Mouse (Mus musculus) kidney, adult 2 months (tissue): ENCODE data around the gene Erich3. TPM values are rescaled to one million over a fixed set of nuclear protein-coding genes. Genes with fewer than 3 reads are reported as not detected.

Experiments
- DNase-seq: peaks from one replicate; pipeline ENCODE4 v3.0.0; 2021
- H3K27ac ChIP-seq: fragments of 200-500 bp; 2 replicates; pipeline ENCODE4 v1.5.1; 2012; ENCODE audit warnings: low read depth, low read length, control low read depth, inconsistent platforms; ENCODE audit not compliant: insufficient read depth
- H3K27me3 ChIP-seq: fragments of 200-500 bp; replicated peaks from 2 replicates; pipeline ENCODE4 v1.6.1; 2012; ENCODE audit warnings: mild to moderate bottlenecking, moderate library complexity, low read length, inconsistent platforms; ENCODE audit not compliant: control insufficient read depth, insufficient read depth
- H3K36me3 ChIP-seq: fragments of 200-500 bp; 2 replicates; pipeline ENCODE4 v1.6.1; 2012; ENCODE audit warnings: mild to moderate bottlenecking, moderate library complexity, low read length, inconsistent platforms; ENCODE audit not compliant: control insufficient read depth, insufficient read depth
- H3K4me1 ChIP-seq: fragments of 200-500 bp; 2 replicates; pipeline ENCODE4 v1.6.1; 2011; ENCODE audit warnings: low read length; ENCODE audit not compliant: control insufficient read depth, insufficient read depth
- H3K4me3 ChIP-seq: fragments of 200-500 bp; 2 replicates; pipeline ENCODE4 v1.5.1; 2011; ENCODE audit warnings: mild to moderate bottlenecking, low read depth, low read length, control low read depth; ENCODE audit not compliant: insufficient read depth
- CTCF ChIP-seq: fragments of 200-500 bp; conservative IDR thresholded peaks from 2 replicates; pipeline ENCODE4 v1.5.1; 2011; ENCODE audit warnings: low read depth, mild to moderate bottlenecking, control low read depth, low read length, moderate library complexity, mixed read lengths; ENCODE audit not compliant: insufficient read depth, insufficient read length
- POLR2A ChIP-seq: fragments of 200-500 bp; IDR thresholded peaks from one replicate; pipeline ENCODE4 v1.6.1; 2011; ENCODE audit warnings: low read depth, low read length, control low read depth
- WGBS: fragments of 180-500 bp; shearing (Covaris S2); methylation state at CpG from one replicate; pipeline ENCODE4 v1.1.7; 2018; 5-methylcytosine and 5-hydroxymethylcytosine counted together
- polyA plus RNA-seq: library from polyadenylated mRNA; depleted of rRNA; stranded (reverse); fragments of >200 nt; gene quantifications from 2 replicates; pipeline ENCODE4 v1.2.3, GENCODE M21; 2012

The Erich3 gene
- polyA plus RNA-seq, 1 experiment, result 0.19 TPM

DNA sequence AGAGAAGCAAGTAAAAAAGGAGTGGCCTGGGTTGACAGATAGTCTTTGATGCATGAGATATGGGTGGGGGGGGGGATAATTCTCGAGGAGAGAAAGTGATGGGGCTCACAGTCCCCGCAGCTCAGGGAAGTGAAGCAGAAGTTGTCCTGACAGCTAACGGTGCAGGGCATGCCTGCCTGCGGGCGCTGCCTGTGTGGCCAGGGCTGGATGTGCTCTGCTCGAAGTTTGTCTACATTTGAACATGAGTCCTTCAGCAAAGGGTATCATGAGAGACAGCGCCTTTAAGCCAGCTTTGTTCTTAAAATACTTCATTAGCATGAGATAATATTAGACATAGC lies 16.2 kb upstream of the Erich3 start:
- DNase-seq, result no peak
- H3K4me3 ChIP-seq, result no peak overlapping the region
- H3K4me1 ChIP-seq, result no peaks in the 10 kb centered on the region
- H3K27me3 ChIP-seq, result no peaks in the 10 kb centered on the region
- 56% methylated on average over 7 of the region's 7 CpGs for WGBS
- no peak overlapping the region for H3K27ac ChIP-seq
- H3K36me3 ChIP-seq, result no peaks in the 10 kb centered on the region
- TF ChIP-seq POLR2A, result no peak
- TF ChIP-seq CTCF, result no peak

DNA sequence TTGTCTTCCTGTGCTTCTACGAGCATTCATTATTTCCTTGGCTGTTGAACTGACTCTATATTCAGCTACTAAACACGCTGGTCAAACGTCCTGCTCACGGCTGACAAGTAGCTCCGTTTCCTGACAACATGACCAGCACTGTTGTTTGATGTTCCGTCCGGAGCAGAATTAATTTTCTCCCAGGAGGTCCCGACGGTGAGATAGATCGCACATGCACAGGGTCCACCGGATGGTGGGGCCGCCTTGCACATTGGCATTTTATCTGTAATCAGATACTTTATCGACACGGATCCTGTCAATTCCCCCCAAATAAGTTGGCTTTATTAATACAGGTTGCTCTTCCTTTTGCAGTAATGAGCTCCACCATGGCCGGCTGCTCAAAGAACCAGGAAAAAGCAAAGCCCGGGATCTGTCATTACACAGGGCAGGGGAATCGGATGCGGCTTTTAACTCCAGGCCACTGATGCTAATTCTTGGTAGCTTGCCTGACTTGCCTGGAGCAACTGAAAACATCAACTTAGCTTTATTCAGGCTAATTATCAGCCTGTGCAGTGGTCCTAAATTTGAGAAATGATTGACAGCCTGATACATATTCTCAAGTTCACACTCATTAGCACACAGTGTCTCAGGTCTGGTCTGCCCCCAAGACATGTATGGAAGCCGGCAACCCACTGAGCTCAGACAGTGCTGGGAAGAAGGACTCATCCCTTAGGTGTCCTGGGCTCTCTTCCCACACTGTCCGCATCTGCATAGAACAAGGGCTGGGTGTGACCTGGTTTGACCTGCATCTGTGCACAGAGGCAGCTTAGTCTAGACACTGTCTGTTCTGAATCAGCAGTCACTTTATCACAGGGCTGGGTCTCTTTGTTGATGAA lies 14.0 kb upstream of the Erich3 start:
- H3K27me3 ChIP-seq, result no peaks in the 10 kb centered on the region
- H3K4me1 ChIP-seq, result no peaks in the 10 kb centered on the region
- 58% methylated on average over 20 of the region's 20 CpGs for WGBS
- TF ChIP-seq POLR2A, result no peak
- TF ChIP-seq CTCF, result no peak
- H3K36me3 ChIP-seq, result no peaks in the 10 kb centered on the region
- no peak overlapping the region for H3K4me3 ChIP-seq
- H3K27ac ChIP-seq, result no peak overlapping the region
- DNase-seq, result no peak

DNA sequence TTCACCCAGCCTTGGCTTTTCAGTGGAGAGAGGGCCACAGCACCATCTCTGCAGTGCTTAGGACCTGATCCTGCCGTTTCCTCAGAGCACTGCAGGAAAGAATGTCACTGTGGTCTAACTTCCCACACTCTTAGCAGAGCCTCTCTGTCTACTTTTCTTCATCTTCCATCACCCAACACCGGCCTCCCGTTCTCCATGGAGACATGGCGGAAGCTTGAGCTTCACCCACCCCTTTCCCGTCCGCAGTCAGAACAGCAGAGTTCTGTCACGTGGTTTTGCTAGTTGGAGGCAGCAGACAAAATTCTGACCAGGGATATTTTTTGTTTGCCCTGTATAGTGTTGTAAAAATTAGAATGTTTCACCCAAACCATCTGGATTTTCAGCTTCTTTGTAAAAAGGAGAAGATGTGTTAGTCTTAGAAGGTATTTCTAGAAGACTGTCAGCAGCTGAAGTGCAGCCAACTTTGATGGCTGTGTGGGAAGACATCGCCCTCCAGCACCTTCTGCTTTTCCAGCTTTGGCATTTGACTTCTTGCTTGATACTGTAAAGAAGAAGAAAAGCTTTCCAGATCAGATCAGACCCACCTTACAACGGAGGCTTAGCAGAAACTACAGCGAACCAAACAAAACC lies 12.4 kb upstream of the Erich3 start:
- H3K4me1 ChIP-seq, result no peaks in the 10 kb centered on the region
- H3K36me3 ChIP-seq, result no peaks in the 10 kb centered on the region
- WGBS, result 78% methylated on average over 10 of the region's 10 CpGs
- no peak overlapping the region for H3K4me3 ChIP-seq
- no peaks in the 10 kb centered on the region for H3K27me3 ChIP-seq
- DNase-seq, result no peak
- no peak overlapping the region for H3K27ac ChIP-seq
- TF ChIP-seq CTCF, result no peak
- no peak for TF ChIP-seq POLR2A

DNA sequence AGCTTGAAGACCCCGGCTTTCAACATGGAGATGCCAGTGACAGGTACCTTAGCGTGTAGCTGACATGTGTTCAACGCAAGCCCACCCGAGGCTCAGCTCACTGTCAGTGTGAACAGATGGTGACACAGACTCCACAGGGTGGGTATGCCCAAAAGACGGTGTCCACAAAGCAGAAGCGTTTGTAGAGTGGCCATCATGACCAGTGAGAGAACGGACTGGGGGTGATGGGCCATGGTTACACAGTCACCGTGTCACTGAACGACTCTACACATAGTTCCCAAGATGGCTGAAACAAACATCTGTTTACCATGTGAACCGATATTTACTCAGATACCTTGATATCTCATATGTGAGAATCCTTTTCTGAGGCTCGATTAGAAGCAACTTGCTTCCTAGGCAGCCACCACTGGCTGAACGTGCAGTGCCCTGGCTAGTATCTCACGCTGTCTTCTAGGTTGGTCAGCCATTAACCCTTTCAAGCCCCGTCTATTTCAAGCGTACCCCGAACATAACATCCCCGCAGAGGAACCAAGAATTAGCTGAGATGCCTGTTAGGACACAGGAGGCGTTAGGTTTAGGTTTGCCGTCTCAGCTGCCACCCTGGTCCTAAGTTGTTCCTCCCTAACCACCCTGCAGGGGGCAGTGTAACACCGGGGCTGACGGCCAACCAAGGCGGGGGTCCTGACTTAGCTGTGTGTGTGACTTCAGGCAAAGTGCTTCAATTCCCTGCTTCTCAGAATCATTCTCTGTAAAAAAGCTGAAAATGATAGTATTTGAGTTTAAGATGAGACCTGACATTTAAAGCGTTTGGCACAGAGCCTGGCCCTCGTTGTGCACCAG lies 10.9 kb upstream of the Erich3 start:
- WGBS, result 42% methylated on average over 24 of the region's 24 CpGs
- no peak overlapping the region for H3K27ac ChIP-seq
- TF ChIP-seq CTCF (peak; percentile 65), POLR2A (no peak)
- H3K36me3 ChIP-seq, result no peaks in the 10 kb centered on the region
- no peaks in the 10 kb centered on the region for H3K4me1 ChIP-seq
- H3K4me3 ChIP-seq, result no peak overlapping the region
- peak; percentile 30 for DNase-seq
- no peaks in the 10 kb centered on the region for H3K27me3 ChIP-seq

DNA sequence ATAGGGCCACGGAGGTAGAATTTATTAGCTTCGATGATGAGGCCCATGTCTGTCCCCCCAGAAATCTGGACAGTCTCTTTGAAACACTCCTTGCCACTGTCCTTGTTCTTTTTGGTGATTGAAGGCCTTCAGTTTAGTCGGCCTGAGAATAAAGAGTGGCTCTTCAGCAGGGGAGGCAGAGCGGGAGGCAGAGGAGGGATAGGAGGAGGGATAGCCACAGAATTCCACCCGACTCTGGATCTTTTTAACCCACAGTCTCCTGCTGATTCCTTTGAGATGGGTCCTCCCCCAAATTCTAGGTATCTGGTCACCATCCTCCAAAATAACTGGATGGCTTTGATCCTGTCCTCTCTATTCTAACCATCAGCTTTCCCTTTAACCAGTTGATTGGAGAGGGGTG lies 10.2 kb upstream of the Erich3 start:
- H3K27ac ChIP-seq, result no peak overlapping the region
- TF ChIP-seq CTCF (no peak), POLR2A (no peak)
- 48% methylated on average over 5 of the region's 5 CpGs for WGBS

DNA sequence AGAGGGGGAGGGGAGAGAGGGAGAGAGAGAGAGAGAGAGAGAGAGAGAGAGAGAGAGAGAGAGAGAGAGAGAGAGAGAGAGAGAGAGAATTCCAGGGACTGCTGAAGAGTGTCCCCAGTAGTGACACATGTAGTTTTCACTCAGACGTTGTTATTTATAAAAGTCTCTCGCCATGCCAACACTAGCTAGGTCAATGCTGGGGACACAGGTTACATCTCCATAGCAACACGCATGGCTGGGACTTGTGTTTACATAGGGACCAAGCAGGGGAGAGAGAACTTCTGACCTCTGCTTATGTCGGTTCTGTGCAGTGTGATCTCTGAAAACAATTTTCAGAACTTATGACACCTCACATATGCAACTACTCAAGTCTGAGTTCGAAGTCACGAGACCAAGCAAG lies 9.4 kb upstream of the Erich3 start:
- no peak overlapping the region for H3K27ac ChIP-seq
- no peaks in the 10 kb centered on the region for H3K4me1 ChIP-seq
- DNase-seq, result no peak
- no peak for TF ChIP-seq CTCF
- TF ChIP-seq POLR2A, result no peak
- WGBS, result 53% methylated on average over 6 of the region's 6 CpGs
- no peaks in the 10 kb centered on the region for H3K27me3 ChIP-seq
- no peak overlapping the region for H3K4me3 ChIP-seq
- H3K36me3 ChIP-seq, result no peaks in the 10 kb centered on the region

More for the DNA sequence above, 10.2 kb upstream of the Erich3 start:
- H3K4me3 ChIP-seq, result no peak overlapping the region
- H3K36me3 ChIP-seq, result no peaks in the 10 kb centered on the region
- no peaks in the 10 kb centered on the region for H3K27me3 ChIP-seq
- no peaks in the 10 kb centered on the region for H3K4me1 ChIP-seq
- no peak for DNase-seq

DNA sequence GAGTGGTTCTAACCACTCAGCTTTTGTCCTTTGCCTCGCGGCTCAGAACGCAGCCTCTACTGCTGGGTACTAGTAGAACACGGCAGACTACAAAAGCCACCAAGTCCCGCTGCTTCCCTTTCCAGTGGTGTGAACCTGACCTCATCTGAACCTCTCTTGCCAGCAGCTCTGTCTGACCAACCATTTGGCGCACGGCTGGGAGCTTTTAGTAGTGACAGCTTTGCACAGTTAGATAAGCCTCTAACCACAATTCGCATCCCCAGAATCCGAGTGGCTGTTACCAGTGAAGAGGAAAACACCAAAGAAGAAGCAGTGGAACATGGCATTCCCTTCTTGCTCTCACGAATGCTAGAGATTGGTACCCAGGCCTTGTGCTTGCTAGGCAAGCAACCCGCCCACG lies 8.8 kb upstream of the Erich3 start:
- Histone ChIP-seq H3K27me3 (no peaks in the 10 kb centered on the region), H3K4me3 (no peak overlapping the region), H3K4me1 (no peaks in the 10 kb centered on the region), H3K36me3 (no peaks in the 10 kb centered on the region), H3K27ac (no peak overlapping the region)
- TF ChIP-seq CTCF, result no peak
- no peak for TF ChIP-seq POLR2A
- DNase-seq, result no peak
- WGBS, result 60% methylated on average over 12 of the region's 12 CpGs
